Mouse (Mus musculus) thymus, adult 2 months (tissue): ENCODE measurements around the gene Lgals7.
"Not testable (repeated sequence)": the region's sequence is repeated elsewhere in the genome, so short reads cannot be mapped to it uniquely, and the experiment has no call there.

ENCODE experiments used
- CTCF ChIP-seq: fragments of 200-500 bp; IDR thresholded peaks from 2 replicates; pipeline ENCODE4 v1.5.1; 2012; ENCODE audit warnings: mild to moderate bottlenecking, control low read depth, low read length, moderate library complexity, borderline replicate concordance; ENCODE audit not compliant: control insufficient read depth, poor library complexity, insufficient read depth; ENCODE audit errors: extremely low read depth
- POLR2A ChIP-seq: fragments of 200-500 bp; IDR thresholded peaks from 2 replicates; pipeline ENCODE4 v1.6.1; 2012; ENCODE audit warnings: mild to moderate bottlenecking, low read length, control low read depth, moderate library complexity; ENCODE audit not compliant: control insufficient read depth, poor library complexity, insufficient read depth; ENCODE audit errors: extremely low read depth

GRCm38 (mm10) chr7:28867508-28868340 is 4.1 kb downstream of the Lgals7 start:
- peak; percentile 99 for TF ChIP-seq CTCF
- not testable (repeated sequence) for TF ChIP-seq POLR2A
